Mouse (Mus musculus) urinary bladder, adult 18-20 months (tissue): Measurements from ENCODE around the gene Ints13.

Experiments
- DNase-seq, 2 experiments: peaks; one replicate each; pipeline ENCODE4 v3.0.0; 2022; ENCODE audit warnings: low spot score in 2 of 2, mixed read lengths in 2 of 2

Ints13 gene

DNA sequence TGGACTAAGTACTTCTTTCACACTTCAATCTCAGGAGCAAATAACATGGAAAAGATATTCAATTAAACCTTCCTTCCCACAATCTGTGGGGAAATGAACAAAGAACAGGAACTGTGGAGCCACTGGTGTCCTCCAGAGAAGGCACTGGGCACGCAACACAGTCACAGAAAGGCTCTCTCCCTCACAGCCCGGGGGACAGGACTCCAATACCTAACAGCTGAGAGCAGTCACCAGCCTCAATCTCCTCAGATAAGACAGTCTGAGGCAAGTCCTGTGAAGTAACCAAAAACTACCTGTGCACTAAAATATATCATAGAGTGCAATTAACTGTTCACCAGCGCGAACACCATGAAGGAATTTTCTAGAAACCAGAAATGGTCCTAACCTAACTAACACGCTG, 76.9 kb downstream of the Ints13 start:
- DNase-seq = no peak

DNA sequence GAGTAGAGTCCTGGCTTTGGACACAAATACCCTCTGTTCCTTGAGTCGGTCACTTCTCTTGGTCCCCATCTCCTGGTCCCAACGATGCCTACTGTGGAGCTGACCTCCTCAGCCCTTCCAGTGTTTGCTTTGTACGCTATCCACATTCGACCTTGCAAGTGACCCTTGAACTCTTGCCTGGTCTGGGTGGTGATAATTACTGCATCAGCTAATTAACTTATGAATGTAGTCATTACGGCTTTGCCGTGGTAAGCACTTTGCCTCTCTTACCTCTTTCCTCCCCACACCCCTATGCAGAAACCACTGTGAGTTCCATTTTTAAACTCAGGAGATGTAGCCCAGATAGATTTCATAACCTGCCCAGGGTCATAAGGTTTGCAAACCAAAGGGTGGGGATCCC, 77.4 kb downstream of the Ints13 start:
- DNase-seq = no peak
